Mouse (Mus musculus): Measurements from ENCODE around the gene B3glct.
A peak's percentile ranks its signal among the peaks of the same experiment; 100 is the strongest.

The B3glct gene

DNA sequence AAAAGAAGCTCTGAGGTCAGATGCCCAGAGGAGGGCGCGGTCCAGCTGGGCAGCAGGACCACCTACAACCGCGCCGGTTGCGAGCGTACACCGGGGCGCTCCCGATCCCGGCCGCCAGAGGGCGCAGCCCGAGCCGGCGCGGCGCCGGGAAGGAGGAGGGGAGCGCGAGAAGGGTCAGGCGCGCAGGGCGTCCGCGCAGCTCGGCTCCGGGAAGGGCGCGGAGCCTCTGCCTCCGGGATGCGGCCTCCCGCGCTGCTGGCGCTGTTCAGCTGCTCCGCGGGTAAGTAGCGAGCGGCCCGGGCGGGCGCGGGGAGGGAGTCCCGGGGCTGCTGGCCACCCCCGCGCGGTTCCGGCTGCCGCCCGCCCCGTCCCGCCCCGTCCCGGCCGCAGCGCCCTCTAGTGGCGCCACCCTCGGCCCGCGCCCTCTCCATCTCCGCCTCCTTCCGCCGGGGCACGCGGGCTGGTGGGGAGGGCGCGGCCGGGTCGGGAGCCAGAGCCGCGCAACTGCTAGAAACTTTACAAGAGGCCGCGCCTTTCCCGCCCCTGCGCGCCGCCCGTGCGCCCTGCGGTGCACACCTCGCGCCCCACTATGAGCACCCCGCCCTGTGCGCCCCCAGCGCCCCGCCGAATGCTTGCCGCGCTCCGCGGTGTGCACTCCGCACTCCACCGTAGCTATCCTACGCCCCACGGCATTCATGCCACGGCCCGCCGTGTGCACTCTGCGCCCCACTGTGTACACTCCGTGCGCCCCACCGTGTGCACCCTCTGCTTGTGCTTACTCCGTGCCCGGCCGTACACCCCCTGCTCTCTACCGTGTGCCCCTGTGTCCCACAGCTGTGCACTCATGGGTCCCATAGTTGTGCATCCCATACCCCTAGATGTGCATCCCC is at the start of gene B3glct:
B3glct (plus strand) TSS at position 131 of the 890 bp plus-strand sequence.
- DNase-seq (ENCODE audit: low spot score), result peak; percentile 80

DNA sequence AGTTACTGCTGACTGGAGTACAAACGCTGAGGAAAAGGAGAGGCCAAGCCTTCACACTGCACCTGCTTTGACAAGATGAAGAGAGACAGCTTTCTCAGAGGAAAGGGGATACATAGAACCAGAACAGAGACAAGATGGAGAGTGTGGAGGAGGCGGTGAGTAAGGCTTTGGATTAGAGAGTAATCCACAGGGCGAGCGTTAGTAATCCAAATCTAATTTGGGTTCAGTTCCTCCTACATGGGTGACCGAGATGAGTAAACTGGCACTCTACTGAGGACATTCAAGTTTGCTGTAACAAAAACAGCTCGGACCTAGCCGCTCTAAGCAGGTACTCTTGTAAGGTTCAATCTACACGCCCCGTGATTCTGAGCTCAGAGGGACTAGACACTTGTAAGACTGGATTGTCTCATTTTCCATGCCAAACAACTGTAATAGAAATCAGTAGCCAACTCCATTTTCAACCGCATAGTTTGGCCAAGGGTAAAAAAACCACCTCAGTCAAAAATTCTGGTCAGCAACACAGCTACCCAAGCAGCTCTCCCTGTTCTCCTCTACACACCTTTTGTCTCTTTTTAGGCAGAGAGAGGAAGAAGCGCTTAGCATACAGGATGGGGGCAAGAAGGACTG is 43.5 kb upstream of the B3glct start:
- DNase-seq (ENCODE audit: low spot score), result no peak

DNA sequence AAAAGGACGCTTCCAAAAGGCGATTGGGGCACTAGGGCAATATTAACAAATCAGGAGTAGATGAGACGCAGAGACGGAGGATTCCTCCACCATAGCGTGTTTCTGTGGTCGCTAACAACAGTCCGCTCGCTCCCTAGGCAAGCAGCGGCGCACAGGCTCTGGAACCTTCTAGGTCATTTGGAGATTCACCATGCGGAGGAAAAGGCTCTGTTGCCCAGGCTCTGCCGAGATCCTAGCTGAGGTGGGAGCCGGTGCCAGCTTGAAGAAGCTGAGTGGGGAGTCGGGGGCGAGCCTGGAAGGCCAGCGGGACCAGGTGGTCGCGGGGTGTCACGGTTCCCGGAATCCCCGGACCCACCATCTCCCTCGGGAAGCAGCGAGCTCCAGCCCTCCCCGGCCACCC is 42.5 kb upstream of the B3glct start:
- DNase-seq (ENCODE audit: low spot score), result peak; percentile 54

DNA sequence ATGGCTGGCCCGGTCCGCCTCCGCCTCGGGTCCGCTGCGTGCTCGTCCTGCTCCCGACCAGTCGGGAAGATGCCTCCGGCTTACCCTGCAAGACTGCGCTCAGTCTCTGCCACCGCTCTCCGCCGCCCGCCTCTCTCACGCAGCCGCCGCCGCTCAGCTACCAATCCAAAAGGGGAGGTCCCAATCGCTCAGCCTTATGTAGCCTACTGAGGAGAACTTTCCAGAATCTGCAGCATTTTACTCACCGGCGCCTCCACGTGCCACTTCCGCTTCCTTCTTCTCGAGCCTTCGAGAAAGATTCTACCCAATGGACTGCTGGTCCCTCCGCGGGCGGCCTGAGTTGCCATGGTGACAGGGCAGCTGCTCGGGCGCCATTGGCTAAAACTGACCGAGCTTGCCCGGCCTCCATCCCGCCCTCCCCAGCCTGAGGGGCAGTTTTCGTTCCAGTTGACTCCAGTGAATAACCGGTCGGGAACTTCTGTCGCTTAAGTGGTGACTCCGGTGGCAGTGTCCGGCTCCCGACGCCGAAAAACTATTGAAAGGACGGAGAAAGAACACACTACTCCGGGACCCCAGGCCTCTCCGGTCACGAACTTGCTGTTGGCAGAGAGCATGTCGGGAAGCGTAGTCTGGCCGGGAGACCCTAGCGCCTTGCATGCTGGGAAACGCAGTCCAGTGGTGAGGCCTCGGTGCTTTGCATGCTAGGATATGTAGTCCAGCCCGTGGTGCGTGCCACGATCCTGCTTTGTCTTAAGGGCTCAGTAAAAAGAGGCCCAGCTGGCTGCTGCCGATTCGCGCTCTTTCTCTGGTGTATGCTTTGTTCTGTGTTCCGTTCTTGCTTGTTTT is 41.7 kb upstream of the B3glct start, which contains the start of gene Hsph1:
Hsph1 (minus strand) TSS at position 302 of the 846 bp plus-strand sequence.
- DNase-seq (ENCODE audit: low spot score), result peak; percentile 99

DNA sequence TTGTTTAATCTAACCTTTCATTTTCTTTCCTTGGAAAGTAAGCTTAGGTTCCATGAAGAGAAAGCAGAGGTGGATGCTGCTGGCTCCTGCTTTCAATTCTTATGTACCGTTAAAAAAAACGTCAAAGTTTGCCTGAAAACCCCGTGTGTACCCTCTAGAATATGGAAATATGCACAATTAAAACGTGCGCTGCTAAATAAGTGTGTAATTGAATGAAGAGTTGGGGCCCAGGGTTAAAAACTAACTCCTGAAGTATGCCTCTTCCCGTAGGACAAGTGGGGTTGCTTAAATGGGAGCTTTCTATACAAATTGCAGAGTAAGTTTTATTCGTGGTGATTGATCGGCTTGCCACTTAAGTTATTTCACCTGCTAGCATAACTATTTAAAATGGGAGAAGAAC is 40.7 kb upstream of the B3glct start:
- DNase-seq (ENCODE audit: low spot score), result no peak

DNA sequence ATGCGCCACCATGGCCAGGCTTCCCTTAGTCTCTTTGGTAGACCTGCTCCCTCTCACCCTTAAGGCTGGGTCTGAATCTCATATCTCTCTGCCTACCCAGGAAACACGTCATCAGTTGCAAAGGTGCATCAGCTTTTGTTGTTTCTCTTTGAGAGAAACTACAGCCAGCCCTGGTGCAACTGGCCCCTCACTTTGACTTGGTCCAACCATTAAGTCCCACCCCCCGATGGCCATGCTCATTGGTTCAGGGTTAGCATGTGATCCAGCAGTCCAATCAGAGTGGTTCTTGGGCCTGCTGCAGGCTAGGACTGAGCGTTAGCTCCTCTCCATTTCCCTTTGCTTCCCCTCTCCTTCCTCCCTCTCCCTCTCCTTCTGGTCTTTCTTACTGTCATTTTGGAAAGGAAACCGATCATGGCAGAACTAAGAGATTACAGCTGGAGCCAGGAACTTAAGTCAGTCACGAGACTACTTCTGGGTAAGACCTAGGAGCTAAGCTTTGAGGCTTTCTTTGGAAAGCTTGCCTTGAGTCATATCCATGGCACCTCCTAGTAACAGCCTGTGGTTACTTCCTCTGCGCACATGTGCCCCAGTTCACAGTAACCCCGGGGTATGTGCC is 36.6 kb upstream of the B3glct start:
- DNase-seq (ENCODE audit: low spot score), result no peak

DNA sequence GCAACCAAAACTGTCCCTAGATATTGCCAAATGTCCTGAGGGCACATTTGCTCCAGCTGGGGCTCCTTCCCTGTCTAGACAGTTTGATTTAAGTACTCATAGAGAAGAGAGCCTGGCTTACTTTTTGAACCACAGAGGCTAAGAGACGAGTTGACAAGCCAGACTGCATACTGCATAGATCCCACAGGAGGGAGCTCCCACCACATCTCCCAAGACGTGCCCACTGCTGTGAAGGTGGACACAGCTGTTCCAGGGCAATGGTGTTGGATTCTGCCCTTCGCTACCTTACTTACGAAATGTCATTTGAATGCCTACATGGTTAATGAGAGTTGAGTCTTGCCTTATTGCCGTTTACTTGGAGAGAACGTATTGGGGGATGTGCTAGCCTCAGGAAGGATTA is 35.7 kb upstream of the B3glct start:
- peak; percentile 44 for DNase-seq (ENCODE audit: low spot score)

DNA sequence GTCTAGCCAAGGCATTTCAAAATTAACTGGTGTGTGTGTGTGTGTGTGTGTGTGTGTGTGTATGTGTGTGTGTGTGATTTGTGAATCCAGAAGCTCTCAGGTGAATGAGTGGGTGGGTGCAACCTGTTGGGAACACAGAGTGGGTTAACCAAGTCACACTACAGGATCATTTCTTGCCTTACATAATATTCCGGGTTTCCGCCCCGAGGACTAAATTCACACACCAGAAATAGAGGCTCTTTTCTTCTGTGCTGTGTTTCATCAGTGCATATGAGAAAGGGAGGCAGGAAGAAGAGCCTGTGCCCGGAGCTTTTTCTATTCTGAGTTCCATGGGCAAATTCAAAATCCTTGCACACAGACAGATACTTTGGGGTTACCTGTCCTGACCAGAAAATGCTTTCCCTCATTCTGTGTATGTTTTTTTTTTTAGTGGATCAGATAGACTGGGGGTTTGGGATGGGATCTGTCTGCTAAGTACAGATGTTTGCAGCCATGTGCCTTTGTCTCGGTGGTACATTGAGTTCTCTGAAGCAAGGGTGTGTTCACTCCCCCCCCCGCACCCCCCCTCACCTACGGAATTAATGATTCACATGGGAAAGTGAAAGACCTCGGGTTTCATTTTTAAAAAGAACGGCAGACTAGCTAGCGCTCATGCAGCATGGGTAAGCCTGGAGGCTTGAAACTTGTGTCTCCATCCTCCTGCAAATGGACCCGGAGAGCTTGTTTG is 35.1 kb upstream of the B3glct start:
- DNase-seq (ENCODE audit: low spot score), result no peak

DNA sequence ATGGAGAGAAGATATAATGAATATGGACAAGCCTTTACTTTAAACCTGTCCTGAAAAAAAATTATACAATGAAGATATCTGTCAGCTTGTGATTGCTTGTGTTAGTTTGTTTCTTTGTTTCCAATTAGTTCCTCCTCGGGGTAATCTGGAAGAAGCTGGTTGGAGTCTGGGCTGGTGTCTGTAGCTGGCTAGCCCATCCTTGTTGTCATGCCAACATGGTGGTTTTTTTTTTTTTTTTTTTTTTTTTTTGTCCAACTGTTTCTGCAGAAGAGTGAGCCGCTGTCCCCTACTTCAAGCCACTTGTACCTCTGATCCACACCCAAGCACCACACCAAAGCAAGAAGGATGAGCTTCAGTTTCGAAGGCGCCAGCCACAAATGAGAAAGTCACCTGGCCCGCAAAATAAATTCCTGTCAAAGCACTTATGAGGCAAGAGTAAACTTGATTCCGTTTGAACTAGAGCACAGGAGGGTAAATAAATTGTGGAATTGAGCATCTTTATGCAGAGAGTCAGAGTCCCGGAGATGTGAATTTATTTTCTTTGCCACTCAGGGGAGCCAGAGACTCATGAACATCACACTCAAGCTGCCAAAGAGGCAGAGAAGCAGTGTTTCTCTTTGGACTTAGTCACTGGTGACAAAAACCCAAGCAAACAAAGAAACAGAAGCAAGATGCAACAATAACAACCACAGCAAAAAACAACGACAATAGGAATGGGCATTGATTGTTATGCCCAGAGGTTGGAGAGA is 30.5 kb upstream of the B3glct start:
- DNase-seq (ENCODE audit: low spot score), result no peak

DNA sequence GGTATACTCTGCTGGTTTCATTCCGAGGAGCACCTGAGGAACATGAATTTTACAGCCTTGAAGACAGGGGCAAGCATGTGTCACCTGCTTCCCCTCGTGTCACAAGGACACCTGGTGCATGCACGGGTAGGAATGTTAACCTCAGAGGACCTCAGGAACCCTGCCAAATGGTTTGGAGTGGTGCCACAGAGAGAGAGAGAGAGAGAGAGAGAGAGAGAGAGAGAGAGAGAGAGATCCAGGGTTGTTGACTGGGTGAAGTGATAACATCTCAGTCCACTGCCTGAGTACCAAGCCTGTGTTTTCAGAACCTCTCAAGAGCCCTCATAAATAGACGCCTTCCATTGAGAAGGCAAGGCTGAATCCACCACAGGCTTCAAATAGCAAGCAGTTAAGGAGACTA is 29.8 kb upstream of the B3glct start:
- no peak for DNase-seq (ENCODE audit: low spot score)

DNA sequence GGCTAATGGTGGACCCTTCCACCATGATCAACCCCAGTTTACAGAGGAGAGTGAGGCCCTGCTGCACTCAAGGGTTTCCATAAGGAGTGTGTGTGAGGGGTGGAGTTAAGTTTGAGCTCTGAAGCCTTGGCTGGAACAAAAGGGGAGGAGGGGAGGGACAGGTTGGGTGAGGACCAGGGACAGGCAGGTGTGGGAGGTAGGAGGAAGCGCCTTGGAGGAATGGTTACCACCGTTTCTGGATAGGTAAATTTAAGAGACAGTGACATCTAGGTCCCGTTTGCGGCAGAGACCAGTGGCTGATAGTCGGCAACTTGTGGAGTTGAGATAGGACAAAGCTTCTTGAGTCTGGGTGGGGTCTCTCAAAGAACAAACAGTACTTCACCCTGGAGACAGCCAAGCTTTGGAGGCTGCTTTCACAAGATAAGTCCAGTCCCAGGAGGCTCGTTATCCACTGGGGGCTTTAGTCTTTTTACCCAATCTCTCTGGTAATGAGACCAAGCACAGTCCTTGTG is 29.1 kb upstream of the B3glct start:
- no peak for DNase-seq (ENCODE audit: low spot score)

DNA sequence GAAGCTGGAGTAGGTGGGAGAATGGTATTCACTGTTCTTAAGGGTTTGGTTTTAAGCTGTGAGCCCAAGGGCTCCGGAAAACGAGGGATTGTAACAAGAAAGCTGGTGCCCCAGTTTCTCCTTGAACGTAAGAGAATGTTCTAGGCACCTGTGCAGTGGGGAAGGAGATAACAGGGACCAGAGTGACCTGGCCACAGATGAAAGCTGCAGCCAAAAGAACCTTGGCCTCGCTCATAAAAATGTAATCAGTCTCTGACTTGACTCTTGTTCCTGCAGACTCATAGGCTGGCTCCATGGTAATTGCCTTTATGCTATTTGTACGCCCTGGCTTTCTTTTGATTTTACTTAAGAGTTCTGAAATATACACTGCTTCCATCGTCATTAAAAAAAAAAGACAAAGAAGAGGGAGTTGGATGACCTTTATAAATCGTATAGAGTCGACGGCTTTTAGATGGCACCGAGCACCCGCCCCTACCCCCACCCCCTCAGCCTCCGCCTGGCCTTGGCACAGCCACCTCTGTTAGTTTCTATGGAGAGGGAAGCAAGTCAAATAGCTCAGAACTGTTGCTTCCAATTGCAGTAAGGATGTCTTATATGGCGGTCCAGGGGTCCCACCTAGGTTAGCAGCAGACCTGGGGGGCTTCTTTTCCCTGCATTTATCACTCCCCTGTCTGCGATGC is 28.4 kb upstream of the B3glct start:
- no peak for DNase-seq (ENCODE audit: low spot score)

DNA sequence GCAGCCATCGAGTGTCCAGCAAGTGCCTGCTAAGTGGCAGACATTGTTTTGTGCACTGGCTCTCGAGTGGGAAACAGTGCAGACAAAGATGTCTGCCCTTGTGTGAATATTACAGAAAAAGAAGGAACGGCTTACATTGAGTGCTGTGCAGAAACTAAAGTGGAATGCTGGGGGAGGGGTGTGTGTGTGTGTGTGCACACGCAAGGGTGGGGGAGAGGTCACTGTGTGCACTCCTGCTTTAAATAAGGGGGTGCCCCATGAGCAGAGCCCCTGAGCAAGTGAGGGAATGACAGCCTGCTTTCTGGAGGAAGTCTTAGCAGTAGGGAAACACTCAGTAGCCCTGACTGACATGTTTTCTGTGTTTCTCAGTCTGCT is 27.9 kb upstream of the B3glct start:
- DNase-seq (ENCODE audit: low spot score), result no peak

DNA sequence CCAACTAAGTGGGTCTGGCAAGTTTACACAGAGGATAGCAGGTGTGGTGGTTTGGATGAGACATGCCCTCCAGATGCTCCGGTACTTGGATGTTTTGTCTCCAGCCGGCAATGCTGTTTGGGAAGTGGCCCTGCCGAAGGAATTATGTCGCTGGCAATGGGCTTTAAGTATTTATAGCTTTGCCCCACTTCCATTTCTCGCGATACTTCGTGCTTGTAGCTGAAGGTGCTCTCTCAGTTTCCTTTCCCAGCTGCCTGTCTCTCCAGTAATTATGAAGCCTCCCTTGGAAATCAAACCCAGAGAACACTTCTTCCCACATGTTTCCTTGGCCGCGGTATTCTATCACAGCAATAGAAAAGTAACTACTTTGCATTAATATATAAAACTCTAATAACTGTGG is 22.4 kb upstream of the B3glct start:
- no peak for DNase-seq (ENCODE audit: low spot score)

DNA sequence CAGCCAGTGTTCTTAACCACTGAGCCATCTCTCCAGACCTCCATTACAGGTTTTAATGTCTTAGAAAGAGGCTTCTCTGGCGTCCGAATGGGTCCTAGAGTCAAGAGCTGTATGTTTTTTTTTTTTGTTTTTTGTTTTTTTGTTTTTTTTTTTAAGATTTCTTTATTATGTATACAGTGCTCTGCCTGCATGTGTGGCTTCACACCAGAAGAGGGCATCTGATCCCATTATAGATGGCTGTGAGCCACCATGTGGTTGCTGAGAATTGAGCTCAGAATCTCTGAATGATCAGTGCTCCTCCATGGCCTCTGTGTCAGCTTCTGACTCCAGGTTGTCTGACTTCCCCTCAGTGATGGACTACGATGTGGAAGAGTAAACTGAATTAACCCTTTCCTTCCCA is 20.0 kb upstream of the B3glct start:
- DNase-seq (ENCODE audit: low spot score), result no peak

DNA sequence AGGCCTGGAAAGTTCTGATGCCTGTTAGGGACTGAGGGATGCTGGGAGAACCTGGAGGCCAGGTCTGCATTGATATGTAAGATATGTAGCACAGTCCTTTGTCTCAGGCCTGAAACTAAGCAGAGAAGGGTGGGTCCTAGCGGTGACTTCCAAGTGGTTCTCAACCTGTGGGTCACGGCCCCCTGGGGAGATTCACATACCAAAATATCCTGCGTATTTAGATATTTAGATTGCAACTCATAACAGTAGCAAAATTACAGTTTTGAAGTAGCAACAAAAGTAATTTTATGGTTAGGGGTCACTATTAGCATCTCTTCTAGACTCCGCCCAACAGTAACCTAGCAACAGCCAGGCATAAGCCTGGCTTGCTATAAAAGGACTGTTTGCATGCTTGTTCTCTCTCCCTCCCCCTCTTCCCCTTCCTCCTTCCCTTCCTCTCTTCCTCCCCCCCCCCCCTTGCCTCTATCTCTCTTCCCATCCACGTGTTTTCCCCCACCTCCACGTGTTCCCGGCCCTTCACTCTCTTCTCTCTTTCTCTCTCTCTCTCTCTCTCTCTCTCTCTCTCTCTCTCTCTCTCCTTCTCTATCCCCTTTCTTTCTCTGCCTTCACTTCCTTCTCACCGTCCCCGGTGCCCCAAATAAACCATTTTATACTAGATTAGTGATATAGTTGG is 19.2 kb upstream of the B3glct start:
- no peak for DNase-seq (ENCODE audit: low spot score)

DNA sequence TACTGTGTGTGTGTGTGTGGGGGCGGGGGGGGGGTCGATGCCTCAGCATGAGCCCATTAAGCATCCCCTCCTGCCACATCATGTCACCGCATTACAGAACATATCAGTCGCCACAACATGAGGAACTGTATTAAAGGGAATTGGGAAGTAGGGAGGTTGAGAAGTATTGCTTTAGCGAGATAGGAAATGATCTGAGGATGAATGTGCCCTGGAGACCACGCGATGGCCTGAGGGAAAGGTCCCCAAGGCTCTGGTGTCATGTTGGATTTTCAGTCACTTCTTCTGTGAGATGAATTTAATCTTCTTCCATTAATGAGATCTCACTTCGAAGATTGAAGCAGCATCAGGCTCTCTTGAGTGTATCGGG is 18.6 kb upstream of the B3glct start:
- DNase-seq (ENCODE audit: low spot score), result no peak

DNA sequence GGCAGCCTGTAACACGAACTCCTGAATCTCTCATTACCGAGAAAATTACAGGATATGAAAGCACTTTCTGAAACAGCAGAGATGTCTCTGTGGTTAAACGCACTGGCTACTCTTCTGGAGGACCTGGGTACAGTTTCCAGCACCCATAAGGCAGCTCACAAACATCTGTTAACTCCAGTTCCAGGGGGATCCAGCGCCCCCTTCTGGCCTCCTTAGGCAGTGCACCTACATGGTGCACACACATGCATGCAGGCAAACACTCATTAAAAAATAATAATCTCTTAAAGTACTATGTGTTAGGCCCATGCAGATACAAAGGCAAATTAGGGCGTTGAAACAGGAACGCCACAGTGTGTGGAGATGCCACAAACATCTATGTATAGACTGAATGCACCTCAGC is 16.6 kb upstream of the B3glct start:
- no peak for DNase-seq (ENCODE audit: low spot score)

DNA sequence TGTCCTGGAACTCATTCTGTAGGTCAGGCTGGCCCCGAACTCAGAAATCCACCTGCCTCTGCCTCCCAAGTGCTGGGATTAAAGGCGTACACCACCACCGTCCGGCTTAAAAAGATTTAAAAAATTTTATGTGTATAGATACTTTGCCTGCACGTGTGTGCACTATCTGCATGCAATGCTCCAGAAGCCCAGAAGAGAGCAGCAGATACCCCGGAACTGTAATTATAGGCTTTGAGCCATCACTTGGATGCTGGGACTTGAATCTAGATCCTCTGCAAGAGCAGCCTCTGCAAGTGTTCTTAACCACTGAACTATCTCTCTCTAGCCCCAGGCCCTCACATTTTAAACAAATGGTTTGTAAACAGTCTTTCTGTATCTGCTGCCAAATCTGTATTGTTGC is 15.1 kb upstream of the B3glct start:
- DNase-seq (ENCODE audit: low spot score), result no peak

DNA sequence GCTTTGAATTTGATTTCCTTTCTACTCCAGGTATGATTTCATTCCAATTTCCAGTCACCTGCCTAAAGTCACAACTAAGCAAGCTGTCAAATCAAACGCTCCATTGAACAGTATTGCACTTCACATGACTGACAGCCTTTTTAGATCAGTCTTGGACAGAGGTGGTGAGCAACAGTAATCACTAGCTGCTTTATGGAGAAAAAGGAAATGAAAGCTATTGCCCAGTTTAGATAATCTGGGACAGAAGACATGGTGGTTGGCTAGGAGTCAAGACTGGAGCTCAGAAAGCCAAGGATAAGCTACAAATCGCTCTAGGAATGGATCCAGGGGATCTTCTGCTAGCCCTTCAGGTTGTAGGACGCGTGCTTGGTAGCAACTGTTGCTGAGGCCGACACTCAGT is 14.6 kb upstream of the B3glct start:
- DNase-seq (ENCODE audit: low spot score), result no peak
